Mouse (Mus musculus) testis, adult 2 months (tissue): Measurements from ENCODE around the gene Ift52.

Experiments
- CTCF ChIP-seq: fragments of 200-500 bp; IDR thresholded peaks from 2 replicates; pipeline ENCODE4 v1.5.1; 2012; ENCODE audit warnings: low read depth, mild to moderate bottlenecking, inconsistent platforms, low read length, moderate library complexity; ENCODE audit not compliant: control insufficient read depth, insufficient read depth, insufficient replicate concordance
- POLR2A ChIP-seq: fragments of 200-500 bp; IDR thresholded peaks from 2 replicates; pipeline ENCODE4 v1.6.1; 2012; ENCODE audit warnings: low read depth, mild to moderate bottlenecking, inconsistent platforms, low read length, moderate library complexity; ENCODE audit not compliant: control insufficient read depth

DNA sequence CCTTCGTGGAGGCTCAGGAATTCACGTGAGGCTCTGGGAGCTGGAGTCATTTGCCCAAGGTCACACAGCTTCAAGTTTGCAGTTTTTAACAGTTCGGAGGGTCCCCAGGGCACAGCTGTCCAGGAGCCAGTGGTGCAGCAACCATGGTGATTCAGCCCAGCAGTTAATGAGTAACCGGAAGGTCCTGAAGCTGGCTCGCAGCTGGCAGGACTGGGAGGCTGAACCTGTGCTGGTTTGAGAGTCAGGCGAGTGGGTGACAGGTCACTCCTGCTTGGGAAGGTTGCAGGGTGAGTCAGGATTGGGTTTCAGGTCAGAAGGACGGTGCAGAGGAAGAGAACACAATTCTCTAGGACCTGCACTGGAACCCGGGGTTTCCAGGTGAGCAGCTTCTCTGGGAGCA is 29.9 kb upstream of the Ift52 start, which contains the start of gene Sgk2:
- TF ChIP-seq CTCF (no peak), POLR2A (no peak)
